Mouse (Mus musculus) megakaryocyte progenitor cell, adult 5-6 weeks (primary cell): Measurements from ENCODE around the gene Vmo1. TPM values are rescaled to one million over a fixed set of nuclear protein-coding genes. Genes with fewer than 3 reads are reported as not detected.
"Not testable (repeated sequence)": the region's sequence is repeated elsewhere in the genome, so short reads cannot be mapped to it uniquely, and the experiment has no call there.

Experiments
- ATAC-seq: replicated peaks from 2 replicates; pipeline ENCODE4 v1.8.0; 2016; ENCODE audit warnings: mild to moderate bottlenecking, moderate TSS enrichment, inconsistent platforms; ENCODE audit not compliant: poor library complexity
- total RNA-seq, 2 experiments: library from RNA; stranded (forward) in 1 of 2; stranded (reverse) in 1 of 2; fragments of 157-497, 149-512 nt in 1 of 2; fragments of 200-1000 nt in 1 of 2; gene quantifications; 2 replicates each; pipeline versions ENCODE4 v1.2.3 to v1.2.4; 2015 to 2017

The Vmo1 gene
- total RNA-seq, 2 experiments from 2014 or later, result not detected

DNA sequence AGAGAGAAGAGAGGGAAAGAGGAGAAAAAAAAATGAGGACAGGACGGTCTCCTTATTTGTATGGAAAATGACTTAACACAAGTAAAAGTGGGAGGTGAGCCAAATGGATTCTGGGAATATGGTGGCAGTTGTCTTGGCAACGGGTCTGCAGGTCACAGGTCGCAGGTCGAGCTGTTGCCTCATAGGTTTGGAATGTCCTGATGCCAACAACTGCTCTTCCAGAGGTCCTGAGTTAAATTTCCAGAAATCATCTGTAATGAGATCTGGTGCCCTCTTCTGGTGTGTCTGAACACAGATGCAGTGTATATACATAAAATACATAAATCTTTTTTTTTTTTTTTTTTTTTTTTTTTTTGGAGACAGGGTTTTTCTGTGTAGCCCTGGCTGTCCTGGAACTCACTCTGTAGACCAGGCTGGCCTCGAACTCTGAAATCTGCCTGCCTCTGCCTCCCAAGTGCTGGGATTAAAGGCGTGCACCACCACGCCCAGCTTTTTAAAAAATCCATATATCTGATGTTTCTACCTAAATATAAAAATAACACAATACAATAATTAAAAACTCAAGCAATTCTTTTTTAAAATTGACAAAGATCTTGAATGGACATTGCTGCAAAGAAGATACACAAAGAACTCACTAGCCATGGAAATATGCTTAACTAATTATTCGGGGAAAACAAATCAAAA lies 9.0 kb upstream of the Vmo1 start:
- not testable (repeated sequence) for ATAC-seq

DNA sequence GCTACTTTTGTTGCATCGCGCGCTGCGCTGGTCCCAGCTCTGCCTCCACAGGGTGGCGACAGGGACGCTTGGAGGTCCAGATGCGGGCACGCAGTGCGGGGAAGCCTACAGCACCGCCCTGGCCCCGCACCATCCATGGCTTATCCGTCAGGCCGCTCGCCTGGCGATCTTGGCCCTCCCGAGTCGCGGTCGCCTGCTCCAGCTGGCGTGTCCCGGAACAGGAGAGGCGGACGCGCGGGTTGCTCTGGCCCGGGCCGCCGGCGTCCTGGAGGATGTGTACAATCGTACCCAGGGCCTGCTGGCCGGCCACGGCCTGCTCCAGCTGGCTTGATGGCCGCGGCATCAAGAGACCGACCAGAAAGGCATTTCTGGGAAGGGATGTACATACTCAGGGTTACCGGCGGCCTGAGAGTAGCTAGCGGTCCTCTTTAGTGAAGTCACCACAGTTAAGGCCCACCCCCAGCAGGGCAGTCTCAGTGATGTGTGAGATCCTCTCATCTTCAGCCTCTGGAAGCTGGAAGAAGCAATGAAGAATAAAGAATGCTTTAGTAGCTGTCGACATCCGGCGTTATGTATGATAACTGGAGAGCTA lies 5.9 kb upstream of the Vmo1 start:
- ATAC-seq, result no peak

GRCm38 (mm10) chr11:70518923-70519322 lies 4.5 kb upstream of the Vmo1 start, which contains the start of gene Gltpd2:
TSS of gene Gltpd2 (plus strand) at chr11:70519196.
- no peak for ATAC-seq

DNA sequence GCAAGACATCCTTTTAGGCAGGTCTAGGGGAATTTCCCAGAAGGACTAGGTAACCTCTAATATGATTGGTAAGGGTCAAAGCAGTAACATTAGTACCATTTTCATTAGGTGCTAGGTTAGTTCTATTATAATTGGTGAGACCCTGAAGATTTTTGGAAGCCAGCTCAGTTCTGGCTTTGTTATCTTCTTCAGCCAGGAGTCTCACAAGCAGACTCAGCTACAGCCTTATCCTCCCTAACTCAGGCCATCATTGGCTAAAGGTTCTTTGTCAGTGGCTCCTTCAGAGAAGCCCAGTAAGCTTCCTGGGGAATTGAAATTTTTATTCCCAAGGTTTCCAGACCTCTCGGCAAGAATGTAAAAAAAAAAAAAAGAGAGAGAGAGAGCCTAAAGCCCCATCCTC lies 4.0 kb upstream of the Vmo1 start:
- ATAC-seq, result peak; percentile 46; the same call in 1 of the 2 replicates

DNA sequence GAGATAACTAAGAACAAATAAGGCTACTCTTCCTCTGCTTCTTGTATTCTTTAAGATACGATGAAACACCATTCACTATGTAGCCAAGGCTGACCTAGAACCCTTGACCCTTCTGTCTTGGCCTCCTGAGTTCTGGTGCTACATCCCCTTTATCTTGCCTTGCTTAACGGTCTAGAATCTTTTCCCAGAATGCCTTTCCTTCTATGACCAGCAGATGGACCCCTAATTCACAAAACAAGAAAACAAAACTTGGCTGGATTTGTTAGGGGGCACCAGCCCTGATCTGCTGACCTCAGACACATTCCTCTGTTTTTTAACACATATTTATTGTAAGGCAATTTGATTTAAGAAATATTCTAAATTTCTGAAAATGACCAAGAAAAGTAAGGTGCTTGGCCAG lies 1.9 kb upstream of the Vmo1 start:
- peak; percentile 69 for ATAC-seq

GRCm38 (mm10) chr11:70513520-70513919 lies 896 bp downstream of the Vmo1 start:
- ATAC-seq, result no peak

DNA sequence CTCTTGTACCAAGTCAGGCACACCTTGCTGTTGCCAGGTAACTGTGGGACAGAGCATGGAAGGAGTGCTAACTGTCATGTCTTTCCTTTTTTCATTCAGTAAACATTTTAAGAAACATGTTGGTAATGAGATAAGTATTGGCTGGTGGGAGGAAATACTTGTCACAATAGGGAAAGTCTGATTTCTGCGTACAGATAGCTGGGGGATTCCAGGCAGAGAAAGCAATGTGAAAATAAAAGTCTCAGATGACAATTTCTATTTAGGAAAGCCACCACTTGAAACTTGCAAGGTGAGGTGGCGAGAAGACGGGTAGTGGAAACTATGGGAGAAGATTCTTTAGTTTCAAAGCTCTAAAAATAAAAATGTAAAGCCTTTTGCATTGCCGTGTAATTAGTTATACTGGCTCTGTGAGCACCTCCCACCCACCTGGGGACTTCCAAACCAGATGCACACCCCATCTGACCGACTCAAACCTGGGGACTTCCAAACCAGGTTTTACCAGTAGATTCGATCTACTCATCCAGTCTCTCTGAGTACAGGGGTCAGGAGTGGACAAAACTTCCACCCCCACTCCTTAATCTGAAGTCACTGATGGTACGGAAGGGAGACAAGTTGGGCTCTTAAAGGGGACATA lies 1.6 kb downstream of the Vmo1 start:
- ATAC-seq, result no peak

- no peak for ATAC-seq
Observed at GRCm38 (mm10) chr11:70511825-70512224, 2.6 kb downstream of the Vmo1 start.

DNA sequence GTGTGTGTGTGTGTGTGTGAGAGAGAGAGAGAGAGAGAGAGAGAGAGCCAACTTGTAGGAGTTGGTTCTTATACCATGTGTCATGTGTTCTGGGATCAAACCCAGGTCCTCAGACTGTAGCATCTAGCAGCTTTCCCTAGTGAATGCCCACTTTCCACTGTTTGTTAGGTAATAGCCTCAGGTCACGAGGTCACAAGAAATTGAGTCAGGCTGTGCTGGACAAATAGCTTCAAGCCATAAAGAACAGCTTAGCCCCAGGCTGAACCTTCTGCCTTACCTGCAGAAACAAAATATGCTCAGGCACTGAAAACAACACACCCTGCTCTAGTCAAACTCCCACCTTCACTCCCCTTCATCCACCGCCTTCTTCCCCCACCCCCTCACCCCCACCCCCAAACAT lies 3.2 kb downstream of the Vmo1 start:
- no peak for ATAC-seq

DNA sequence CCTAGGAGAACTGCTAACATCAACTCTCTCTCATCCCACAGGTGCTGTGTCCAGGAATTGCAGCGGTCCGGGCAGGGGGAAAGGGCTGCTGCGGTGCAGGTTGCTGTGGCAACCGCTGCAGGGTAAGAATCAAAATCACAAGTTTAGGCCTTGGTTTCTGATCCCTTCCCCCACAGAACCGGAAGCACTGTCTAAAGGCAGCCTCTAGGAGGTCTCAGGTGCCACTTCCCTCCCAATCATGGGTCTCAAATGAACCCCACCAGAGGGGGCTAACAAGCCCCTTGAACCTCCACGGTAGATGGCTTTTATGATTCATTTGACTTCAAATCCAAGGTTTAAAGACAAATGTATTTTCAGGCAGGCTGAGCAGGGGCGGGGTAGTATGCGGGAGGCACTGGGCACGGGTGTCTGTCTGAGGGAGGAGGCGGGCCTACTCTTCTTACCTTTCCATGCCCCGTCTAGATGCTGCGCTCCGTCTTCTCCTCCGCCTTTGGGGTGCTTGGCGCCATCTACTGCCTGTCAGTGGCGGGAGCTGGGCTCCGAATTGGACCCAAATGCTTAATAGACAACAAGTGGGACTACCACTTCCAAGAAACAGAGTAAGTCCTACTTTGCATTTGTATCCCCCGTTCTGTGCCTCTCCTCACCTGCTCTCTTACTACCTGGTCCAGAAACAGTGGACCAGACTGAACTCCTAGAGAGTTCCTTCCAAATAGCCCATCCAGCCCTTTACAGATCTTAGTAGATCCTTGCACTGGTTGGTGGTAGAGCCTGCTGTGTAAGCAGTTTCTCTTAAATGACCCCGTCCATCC lies 4.5 kb downstream of the Vmo1 start:
- peak; percentile 88 for ATAC-seq

DNA sequence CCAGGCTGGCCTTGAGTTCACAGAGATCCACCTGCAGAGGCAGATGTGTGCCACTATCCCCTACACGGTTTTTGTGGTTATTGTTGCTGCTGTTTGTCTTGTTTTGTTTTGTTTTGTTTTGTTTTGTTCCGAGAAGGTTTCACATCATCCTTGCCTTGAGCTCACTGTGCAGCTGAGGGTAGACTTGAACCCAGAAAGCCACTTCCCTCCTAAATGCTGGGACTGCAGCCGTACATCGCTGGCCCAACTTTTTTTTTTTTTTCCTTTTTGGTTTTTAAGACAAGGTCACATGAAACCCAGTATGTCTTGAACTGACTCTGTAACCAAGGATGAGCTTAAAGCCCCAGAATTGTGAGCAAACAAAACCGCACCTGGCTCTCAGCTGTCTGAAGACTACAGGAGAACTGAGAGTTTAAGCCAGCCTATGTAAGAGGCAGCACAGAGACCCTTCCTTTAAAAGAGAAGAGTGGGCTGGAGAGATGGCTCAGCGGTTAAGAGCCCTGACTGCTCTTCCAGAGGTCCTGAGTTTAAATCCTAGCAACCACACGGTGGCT lies 7.4 kb downstream of the Vmo1 start:
- ATAC-seq, result no peak

DNA sequence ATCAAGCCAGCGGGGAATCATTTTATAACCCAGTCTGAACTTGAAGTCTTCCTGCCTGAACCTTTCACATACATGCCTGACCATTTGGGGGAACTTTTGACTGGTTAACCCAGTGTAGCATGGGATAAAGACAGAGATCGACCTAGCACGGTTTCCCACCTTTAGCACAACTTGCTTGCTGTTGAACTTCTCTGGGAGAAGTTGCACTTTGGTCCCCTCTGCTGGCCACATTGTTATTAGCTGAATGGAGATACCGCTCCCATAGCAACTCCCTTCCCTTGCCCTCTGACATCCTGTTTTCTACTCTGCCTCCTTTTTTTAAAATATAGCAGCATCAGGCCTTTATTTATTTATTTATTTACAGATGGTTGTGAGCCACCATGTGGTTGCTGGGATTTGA lies 8.0 kb downstream of the Vmo1 start:
- peak; percentile 87 for ATAC-seq

DNA sequence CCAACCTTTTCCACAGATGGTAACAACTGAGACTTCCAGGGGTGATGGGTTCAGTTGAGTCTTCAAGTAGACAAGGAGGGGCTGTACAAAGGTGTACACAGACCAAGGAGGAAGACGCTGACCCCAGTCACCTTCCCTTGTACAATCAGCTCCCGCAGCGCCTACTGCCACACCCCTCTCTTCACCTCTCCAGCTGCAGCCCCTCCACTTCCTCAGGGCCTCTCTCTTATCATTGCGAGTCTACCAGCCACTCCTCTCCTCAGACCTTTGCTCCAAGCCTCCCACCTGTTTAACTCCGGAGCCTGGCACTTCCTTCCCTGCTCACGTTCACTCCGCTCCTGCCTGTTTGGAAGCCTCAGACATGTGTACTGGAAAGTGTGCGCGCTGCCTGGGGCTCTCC lies 9.4 kb downstream of the Vmo1 start, which contains the start of gene Tm4sf5:
Gene Tm4sf5 (plus strand): TSS at position 275 of the 400 bp plus-strand sequence.
- ATAC-seq, result no peak

DNA sequence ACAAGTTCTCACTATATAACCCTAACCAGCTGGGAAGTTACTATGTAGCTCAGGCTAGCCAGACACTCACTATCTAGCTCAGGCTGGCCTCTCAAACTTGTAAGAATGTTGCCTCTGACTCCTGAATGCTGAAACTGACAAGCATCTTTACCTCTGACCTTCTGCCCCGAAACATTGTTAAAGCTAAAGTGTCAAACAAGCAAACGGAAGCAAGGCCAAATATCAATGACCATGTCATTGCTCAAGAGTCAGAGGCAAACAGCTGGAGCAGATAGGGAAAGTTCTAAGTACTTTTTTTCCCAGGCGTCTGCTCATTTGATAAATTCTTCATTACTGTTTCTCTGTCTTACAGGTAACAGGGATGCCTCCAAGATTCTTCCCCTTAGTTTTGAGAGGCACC lies 12.4 kb downstream of the Vmo1 start:
- ATAC-seq, result no peak

GRCm38 (mm10) chr11:70500476-70500812 lies 14.0 kb downstream of the Vmo1 start:
- ATAC-seq, result no peak

- 0 out of 2 replicates have a peak, but pooled peaks have one; percentile 29 for ATAC-seq
Observed at GRCm38 (mm10) chr11:70499566-70500475, 14.6 kb downstream of the Vmo1 start.

GRCm38 (mm10) chr11:70489684-70490083 lies 24.7 kb downstream of the Vmo1 start:
- peak; percentile 95 for ATAC-seq

DNA sequence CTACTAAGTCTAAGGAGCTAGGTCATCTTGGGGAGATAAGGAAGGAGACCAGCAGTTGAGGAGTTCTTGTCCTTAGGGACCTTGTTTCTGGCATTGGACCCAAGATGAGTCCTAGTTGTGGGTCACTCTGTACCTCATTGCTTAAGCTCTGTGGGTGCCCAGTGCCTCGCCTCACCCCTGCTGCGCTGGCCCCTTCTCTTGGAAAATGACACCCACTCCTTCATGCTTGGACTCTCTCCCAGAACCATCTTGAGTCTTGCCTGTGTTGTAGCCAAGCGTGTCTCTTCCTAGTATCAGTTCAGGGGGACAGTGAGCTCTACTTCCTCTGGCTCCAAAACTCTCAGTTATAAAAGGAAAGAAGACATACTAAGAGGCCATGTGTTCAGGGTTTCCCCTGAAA lies 25.3 kb downstream of the Vmo1 start:
- ATAC-seq, result no peak

- no peak for ATAC-seq
Observed at GRCm38 (mm10) chr11:70487816-70488215, 26.6 kb downstream of the Vmo1 start.

DNA sequence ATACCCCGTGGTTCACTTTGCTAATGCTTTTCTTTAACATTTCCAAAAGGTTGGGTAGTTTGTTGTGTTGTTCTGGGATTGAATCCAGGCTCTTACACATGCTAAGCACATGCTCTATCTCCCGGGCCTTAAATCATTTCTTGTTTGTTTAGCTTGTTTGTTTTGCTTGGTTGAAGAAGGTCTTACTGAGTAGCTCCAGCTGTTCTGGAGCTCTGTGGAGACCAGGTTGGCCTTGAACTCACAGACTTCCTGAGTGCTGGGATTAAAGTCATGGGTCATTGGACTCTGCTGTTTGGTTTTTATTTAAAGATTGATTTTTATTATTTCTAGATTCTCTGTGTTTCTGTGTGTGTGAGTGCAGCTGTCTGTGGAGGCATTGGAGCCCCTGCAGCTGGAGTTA lies 28.9 kb downstream of the Vmo1 start:
- no peak for ATAC-seq
